Mouse (Mus musculus) left cerebral cortex, postnatal 14 days (tissue): ENCODE measurements around the gene Mynn. TPM values are rescaled to one million over a fixed set of nuclear protein-coding genes. Genes with fewer than 3 reads are reported as not detected.
"Not testable (repeated sequence)": the region's sequence is repeated elsewhere in the genome, so short reads cannot be mapped to it uniquely, and the experiment has no call there.

ENCODE experiments used
- DNase-seq, 2 experiments: peaks; one replicate each; pipeline ENCODE4 v3.0.0; 2021 to 2022; ENCODE audit warnings: low spot score in 2 of 2, mixed read lengths in 1 of 2
- intact Hi-C: fragments of 180-260 bp; cut with DNase I; formaldehyde crosslinking; loops from one replicate; pipeline ENCODE4 v1.15.1; 2025
- long read RNA-seq, 2 experiments: library from polyadenylated mRNA; stranded (forward); transcript quantifications; one replicate each; pipeline ENCODE4 v2.0.0; 2021
- total RNA-seq, 2 experiments: library from RNA; stranded (reverse); gene quantifications; 2 replicates each; pipeline ENCODE4 v1.2.3; 2021

The Mynn gene
- total RNA-seq: 10 to 100 TPM; 15.5 to 17.3 TPM
- long read RNA-seq, experiment 1, full-length matches to known transcripts: 10 of 12 reads
- long read RNA-seq, experiment 1, partial matches to known transcripts: 1 of 12 reads
- long read RNA-seq, experiment 1, other reads (novel, unspliced or antisense): 1 of 12 reads
- long read RNA-seq, experiment 2, full-length matches to known transcripts: 11 of 12 reads
- long read RNA-seq, experiment 2, partial matches to known transcripts: 0 of 12 reads
- long read RNA-seq, experiment 2, other reads (novel, unspliced or antisense): 1 of 12 reads

DNA sequence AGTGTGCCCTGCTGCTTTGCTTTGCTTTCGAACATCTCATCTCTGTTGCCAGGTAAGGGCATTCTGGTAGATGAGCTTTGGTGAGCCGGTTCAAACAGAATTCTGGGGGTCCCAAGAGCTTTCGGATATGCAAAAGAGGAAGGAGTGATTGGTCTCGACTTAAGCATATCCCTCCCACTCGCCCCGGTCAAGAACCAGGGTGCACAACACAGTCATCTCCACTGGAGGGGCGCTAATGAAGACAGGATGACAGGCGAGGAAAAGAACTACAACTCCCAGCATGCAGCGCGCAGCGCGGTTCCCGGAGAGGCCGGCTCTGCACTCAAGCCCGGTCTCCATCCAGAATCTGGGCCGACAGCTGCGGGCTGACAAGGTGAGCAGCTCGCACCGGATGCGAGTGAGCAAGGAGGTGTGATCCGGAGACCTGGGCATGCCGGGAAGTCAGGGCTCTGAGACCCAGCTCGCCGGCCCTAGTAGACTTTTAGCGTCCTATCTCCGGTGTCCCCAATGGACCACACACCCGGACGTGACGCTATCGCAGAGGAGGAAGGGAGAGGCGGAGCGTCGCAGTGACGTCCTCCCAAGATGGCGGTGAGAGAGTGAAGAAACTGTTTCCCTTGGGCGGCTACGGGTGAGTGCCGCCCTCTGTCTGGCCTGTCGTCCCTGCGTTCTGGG is at the start of gene Mynn:
TSS of gene Mynn (plus strand) at position 1 of the 675 bp plus-strand sequence.
- intact Hi-C loops: loop anchor here (5.0 to 10.0 kb wide), 3 partner anchors 190 to 363 kb away; partner anchors contain the start of genes Phc3 and Sec62
- peak; percentile 93 to 96 for DNase-seq

DNA sequence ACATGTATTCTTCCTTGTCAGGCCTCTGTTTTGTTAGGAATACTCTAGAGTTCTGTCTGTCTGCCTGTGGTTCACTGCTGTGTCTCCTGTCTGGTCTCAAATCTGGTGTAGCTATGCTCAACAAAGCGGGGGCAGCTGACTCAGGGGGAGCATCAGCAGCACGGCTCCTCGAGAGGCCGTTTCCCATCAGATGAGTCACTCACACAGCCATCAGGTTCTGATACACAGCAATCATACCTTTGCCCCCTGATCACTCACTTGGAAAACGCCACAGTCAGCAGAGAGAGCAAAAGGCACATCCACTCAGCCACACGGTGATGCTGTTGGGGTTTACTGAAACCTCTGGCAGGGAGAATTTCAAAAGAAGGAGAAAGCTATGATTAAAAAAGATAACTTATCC is 48.1 kb upstream of the Mynn start:
- no peak for DNase-seq
- intact Hi-C loops: loop anchor here (10.0 kb wide), 2 partner anchors 739 to 799 kb away; no protein-coding TSS in a partner anchor

DNA sequence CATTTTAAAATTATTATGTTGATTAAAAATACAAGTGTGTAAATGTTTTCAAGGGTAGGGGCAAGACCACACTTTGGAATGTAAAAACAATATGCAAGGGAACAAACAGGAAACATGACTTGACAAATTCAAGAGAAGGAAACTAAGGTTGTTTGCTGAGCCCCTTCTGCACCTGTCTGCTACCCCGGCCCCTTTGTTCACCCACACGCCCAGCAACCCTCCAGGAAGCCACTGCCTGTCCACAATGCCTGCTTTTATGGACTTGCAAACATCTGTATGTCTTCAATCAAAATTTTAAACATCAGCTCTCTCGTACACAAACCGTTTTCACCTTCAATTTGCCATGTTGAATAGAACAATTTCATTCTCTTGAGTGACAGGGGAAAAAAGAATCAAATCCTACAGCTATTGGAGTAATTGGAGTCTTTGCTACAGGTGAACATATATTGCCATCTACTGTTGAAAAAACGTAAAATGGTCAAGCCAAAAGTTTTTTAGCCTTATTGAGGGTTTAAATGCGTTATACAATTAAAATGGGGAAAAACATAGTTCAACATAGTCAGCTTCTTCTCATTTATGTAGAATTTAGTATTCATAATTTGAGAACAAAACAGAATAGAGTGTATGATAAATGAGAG is 41.1 kb upstream of the Mynn start:
- DNase-seq: no peak
- intact Hi-C loops: no loop called here

DNA sequence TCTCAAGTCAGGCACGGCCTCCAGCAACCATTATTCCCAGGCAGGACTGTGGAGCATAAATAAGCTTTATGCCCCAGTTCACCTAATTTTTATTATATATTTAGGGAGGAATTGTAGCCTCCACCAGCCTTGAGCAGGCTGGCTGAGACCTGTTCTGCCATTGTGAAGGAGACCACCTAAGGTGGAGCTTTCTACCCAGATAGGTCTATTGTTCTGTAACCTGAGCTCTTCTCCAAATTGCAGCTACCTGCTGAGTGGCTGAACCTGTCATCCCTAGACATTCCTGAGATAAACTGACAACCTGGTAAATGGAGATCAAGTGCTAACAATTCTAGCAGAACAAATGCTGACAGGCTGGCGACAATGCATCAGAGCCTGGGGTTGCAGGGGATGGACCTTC is 35.5 kb upstream of the Mynn start:
- intact Hi-C loops, DNase-seq: not testable (repeated sequence)

DNA sequence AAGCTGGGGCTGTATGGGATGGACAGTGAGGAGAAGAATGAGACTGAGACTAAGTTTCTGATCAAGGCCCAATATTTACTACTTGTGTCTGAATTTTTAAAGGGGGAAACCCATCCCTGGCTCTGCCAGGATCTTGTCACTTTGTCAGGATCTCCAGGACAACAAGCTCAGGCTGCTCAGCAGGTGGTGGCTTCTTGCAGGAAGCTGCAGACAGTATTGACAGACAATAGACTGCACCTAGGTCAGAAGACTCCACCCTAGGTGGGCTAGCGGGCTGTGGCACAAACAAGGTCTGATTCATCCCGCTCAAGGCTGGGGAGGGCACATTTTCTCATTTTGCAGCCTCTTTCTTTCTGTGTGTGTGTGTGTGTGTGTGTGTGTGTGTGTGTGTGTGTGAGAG is 28.3 kb upstream of the Mynn start:
- intact Hi-C loops: no loop called here
- no peak for DNase-seq

DNA sequence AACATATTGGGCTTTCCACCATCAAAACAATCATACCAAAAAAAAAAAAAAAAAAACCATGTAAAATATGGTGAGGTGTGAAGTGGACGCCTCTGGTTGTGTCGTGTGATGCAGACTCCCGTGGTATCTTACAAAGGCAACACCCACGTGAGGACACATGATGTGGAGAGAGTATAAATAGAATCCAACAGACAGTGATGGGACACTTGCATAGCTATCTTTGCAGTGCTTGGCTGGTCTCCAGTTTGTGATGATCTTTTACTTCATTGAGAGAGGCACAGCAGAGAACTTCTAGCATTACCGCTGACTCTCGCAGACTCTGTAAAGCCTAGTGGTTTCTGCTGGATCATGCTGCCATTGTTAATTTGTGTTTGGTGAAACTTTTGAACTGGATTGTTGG is 13.0 kb upstream of the Mynn start:
- intact Hi-C loops: no loop called here
- DNase-seq: no peak

DNA sequence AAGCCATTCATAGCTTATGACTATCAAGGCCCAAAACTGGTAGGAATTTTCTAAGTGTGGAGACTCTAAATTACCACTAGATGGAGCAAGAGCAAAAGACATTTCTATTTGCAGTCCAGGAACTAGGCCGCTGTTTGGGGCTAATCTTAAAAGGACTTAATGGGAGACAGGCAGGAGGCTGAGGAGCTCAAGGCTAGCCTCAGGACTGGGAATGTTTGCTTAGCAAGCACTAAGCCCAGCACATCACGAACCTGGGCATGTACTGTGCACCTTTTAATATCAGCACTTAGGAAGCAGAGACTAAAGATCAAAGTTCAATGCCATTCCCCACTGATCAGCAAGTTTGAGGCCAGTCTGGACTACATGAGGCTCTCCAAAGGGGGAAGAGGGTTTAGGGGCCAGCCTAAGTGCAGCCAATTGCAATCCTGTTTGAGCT is 9.4 kb upstream of the Mynn start:
- intact Hi-C loops: loop anchor here (2.0 kb wide), 1 partner anchor 548 kb away; no protein-coding TSS in a partner anchor
- DNase-seq: peak in 1 of 2 experiments; percentile 53

DNA sequence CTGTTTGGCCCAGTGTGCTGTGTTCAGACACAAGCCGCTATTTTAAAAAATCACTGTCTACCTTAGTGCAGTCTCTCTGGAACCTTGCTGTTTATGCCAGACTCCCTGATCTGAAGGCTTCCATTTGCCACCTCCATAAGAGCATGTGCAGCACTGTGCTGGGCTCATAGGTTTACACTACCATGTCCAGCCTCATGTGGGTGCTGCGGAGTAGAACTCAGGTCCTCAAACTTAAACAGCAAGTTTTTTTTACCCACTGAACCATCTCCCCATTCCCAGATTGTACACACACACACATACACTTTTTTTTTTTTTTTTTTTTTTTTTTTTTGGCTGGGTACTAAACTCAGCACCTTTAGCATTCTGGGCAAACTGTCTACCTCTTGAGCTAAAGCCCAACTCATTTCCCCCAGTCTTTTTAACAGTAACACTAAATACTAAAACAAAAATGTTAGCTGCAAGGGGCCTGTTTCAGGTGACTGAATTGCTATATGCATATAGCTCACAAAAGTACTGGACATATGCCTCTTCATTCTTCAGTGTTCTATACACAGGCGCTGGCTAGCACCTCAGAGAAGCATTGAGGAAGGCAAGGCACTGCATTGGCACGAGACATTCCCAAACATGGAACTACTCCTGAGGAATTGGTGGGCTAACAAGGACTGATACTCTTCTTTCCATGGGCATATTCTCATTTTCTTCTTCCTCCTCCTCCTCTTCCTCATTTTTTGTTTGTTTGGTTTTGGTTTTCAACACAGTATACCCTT is 8.0 kb upstream of the Mynn start:
- intact Hi-C loops: loop anchor here (2.0 kb wide), 1 partner anchor 547 kb away; no protein-coding TSS in a partner anchor
- DNase-seq: no peak

DNA sequence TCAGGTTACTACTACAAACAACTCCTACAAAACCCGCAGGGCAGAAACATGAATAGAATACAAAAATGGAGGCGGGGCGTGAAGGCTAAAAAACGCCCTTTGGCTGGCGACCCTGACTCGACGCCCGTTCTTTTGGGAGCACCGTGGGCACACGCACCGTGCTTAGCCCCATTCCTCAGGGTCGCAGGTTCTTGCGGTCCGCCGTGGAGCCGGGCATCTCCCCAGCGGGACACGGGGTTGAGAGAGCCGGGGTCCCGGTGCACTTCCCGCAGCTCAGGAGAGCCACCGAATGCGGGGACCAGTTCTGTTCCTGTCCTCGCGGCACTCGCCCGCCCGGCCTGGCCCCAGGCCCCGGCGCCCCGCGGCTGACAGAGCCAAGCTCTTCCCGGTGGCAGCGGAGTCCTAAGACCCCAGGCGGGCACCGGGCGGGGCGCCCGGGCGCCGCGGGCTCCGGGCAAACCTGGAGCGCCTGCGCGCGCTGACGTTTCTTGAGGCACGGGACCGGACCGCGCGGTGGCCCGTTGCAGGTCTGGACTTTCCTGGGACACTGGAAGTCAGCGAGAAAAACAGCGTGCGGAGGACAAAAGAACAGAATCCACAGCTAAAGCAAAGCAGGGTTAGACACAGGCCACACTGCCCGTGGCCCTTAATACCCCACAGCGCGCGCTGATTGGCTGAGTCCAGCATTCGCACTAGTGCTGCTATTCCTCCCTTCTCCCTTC is 6.6 kb upstream of the Mynn start:
- DNase-seq: peak in 1 of 2 experiments; percentile 26
- intact Hi-C loops: no loop called here

DNA sequence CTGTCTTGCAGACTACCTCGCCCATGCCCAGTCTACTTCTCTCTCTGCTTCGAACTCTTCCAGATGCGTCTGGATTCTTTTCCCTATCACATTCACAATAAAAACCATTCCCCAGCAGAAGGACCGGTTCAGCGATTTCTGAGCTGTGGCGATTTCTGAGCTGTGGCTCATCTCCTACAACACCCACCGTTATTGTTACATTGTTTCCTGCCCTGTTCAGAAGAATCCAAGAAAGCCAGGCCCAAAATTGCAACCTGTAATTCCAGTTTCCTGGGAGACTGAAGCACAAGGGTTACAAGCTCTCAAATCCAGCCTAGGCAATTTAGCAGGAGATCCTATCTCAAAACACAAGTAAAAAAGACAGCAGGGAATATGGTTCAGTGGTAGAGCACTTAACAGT is 4.6 kb upstream of the Mynn start:
- intact Hi-C loops: no loop called here
- DNase-seq: no peak

DNA sequence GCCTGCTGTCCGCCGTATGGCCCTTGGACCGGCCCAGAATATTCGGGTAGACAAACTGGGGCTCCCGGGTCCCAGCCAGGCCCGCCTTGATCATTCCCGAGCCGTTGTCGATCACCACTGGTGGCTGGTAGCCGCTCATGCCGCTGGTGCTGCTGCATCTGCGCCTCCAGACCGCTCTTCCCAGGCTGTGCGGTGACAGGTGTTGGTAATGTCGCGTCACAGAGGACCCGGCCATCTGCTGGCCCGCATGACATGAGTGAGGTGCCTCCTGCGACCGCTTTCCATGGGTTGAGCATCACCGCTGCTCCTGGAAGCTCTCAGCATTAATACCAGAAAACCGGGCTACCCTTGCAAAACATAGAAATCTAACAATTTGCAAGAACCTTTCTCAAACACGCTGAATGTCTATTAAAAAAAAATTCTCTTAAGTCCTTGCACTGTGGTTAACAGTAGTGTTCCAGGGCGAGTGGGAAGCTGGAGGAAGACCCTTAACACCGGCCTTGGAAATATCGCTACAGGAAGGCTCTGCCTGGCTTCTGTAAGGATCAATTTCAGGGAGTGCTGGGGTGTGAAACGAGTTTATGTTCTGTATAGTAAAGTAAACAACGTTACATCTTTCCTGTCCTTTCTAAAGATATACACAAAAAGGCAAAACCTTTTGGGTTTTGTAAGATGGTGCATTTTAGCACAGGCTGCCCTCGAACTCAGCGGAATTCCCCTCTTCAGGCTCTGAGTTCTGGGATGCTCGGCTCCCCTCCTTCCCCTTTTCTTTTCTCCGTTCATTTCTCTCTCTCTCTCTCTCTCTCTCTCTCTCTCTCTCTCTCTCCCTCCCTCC is 1.9 kb upstream of the Mynn start, which contains the start of gene Actrt3:
TSS of gene Actrt3 (minus strand) at position 229 of the 835 bp plus-strand sequence.
- peak; percentile 40 to 43 for DNase-seq
- intact Hi-C loops: loop anchor here (5.0 to 10.0 kb wide), 3 partner anchors 192 to 365 kb away; partner anchors contain the start of genes Phc3 and Sec62

DNA sequence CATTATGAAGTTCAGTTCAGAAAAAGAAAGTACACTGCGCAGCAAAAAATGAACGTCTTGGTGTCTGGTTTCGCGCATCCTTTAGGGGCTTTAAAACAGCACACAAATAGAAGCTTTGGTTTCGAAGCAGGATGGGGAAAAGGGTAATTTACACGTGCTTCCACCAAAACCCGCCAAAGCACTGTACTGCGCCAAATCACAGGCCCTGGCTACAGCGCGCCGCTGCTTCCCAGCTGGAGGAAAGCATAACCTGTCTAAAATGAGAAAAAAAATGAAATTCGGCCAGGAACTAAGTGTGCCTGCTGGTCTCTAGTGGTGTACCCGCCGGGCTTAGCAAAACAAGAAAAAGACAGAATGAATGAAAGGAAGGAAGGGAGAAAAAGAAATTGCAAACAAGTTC is 1.1 kb upstream of the Mynn start:
- intact Hi-C loops: loop anchor here (5.0 to 10.0 kb wide), 3 partner anchors 192 to 364 kb away; partner anchors contain the start of genes Phc3 and Sec62
- peak; percentile 27 to 36 for DNase-seq

DNA sequence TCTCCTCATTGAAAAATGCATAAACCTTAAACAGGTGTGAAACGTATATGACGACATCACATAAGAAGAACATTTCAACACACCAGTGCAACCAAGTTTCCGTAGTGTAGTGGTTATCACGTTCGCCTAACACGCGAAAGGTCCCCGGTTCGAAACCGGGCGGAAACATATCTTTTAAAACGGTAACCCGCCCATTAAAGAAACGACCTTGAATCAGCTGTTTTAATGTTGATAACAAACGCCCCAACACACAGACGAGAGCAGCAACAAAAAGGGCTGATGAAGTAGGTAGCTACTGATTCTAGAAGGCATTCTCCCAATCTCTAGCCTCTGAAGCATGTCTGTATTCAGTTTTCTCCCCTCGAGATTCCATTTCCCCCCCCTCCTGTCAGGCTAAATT is 690 bp upstream of the Mynn start:
- intact Hi-C loops: loop anchor here (5.0 to 10.0 kb wide), 3 partner anchors 191 to 364 kb away; partner anchors contain the start of genes Phc3 and Sec62
- peak; percentile 81 to 94 for DNase-seq

DNA sequence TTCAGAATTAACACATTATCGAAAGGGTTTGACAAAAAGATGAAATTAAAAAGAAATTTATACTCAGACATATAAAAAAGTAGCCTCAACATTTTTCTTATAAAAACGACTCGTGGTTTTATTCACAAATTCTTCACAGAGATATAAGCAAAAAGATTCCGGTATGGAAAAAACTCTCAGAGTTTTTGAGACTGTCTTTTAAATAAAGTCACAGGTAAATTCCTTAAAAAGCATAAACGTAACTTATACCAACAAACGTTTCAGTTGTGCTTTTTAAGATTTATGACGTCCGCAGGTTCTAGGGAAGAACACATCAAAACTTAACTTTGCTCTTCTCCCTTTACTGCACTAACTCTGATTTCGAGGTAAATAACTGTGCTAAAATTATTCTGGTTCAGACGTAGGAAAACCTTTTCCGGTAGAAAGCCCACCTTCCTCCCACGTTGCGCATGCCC is 228 bp upstream of the Mynn start:
- DNase-seq: no peak
- intact Hi-C loops: loop anchor here (5.0 to 10.0 kb wide), 3 partner anchors 191 to 363 kb away; partner anchors contain the start of genes Phc3 and Sec62

DNA sequence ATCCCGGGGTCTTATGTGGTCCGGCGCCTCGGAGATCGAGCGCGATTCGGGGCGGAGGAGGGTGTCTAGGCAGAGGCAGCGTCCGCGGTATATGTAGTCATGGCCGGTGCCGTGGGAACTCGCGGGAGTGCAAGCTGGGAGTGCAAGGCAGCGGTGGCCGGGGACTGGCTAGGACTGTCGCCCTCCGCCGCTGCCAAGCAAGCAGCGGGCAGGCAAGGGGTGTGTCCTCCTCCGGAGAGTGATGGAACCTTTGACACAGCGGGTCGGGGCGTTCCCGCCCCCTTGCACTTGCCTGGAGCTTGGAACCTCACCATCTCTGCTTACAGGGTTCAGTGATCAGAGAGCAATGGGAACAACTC is 854 bp downstream of the Mynn start:
- intact Hi-C loops: loop anchor here (5.0 to 10.0 kb wide), 3 partner anchors 190 to 362 kb away; partner anchors contain the start of genes Phc3 and Sec62
- peak in 1 of 2 experiments; percentile 62 for DNase-seq

DNA sequence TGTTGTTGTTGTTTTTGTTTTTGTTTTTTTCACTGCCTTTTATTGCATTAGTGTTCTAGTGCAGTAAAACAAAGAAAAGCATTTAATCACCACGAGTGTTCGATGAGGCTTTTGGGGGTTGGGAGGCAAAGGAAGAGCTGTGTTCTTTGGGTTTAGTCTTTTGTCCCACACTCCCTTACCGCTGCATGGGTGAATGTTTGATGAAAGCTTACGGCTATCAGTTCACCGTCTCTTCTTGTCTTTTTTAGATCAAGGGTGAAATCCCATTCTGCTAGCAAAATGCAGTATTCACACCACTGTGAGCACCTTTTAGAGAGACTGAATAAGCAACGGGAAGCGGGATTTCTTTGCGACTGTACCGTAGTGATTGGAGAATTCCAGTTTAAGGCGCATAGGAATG is 1.4 kb downstream of the Mynn start:
- intact Hi-C loops: loop anchor here (5.0 to 10.0 kb wide), 3 partner anchors 189 to 362 kb away; partner anchors contain the start of genes Phc3 and Sec62

DNA sequence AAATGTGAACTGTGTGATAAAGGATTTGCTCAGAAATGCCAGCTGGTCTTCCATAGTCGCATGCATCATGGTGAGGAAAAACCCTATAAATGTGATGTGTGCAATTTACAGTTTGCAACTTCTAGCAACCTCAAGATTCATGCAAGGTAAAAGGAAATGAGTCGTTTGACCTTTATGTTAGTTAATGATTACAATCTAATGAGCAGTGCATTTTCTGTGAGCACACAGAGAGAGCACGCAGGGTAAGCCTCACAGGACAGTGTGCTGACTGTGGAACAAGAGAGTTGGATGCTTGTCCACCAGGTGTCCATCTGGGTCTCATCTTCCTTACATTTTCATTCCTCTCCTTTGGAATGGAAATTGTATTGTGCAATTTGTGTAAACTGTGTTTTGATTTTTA is 7.1 kb downstream of the Mynn start:
- intact Hi-C loops: loop anchor here (10.0 kb wide), 1 partner anchor 356 kb away; the partner anchor contains the start of gene Phc3
- DNase-seq: no peak

More for the DNA sequence above, 1.4 kb downstream of the Mynn start:
- no peak for DNase-seq
